Mouse (Mus musculus) urinary bladder, adult 18-20 months (tissue): Measurements from ENCODE around the gene Prkcd.

Source experiments
- DNase-seq, 2 experiments: peaks; one replicate each; pipeline ENCODE4 v3.0.0; 2022; ENCODE audit warnings: low spot score in 2 of 2, mixed read lengths in 2 of 2

The Prkcd gene

GRCm38 (mm10) chr14:30635219-30635910 lies 9.4 kb upstream of the Prkcd start:
- no peak for DNase-seq

- no peak for DNase-seq
Observed at GRCm38 (mm10) chr14:30634418-30634817, 8.4 kb upstream of the Prkcd start.

GRCm38 (mm10) chr14:30633708-30634107 lies 7.7 kb upstream of the Prkcd start:
- no peak for DNase-seq

GRCm38 (mm10) chr14:30631834-30632233 lies 5.8 kb upstream of the Prkcd start:
- DNase-seq = no peak

- peak; percentile 42 to 59 for DNase-seq
Observed at GRCm38 (mm10) chr14:30630811-30631576, 5.0 kb upstream of the Prkcd start.

GRCm38 (mm10) chr14:30629839-30630238 lies 3.8 kb upstream of the Prkcd start:
- DNase-seq = no peak

- DNase-seq = no peak
Observed at GRCm38 (mm10) chr14:30628235-30628634, 2.2 kb upstream of the Prkcd start.

- no peak for DNase-seq
Observed at GRCm38 (mm10) chr14:30626756-30627742, 1.0 kb upstream of the Prkcd start.

GRCm38 (mm10) chr14:30625131-30625807 lies 741 bp downstream of the Prkcd start:
- DNase-seq = peak; percentile 42 to 58

- DNase-seq = peak; percentile 29 to 32
Observed at GRCm38 (mm10) chr14:30624277-30624721, 1.7 kb downstream of the Prkcd start.

- DNase-seq = no peak
Observed at GRCm38 (mm10) chr14:30622556-30622955, 3.5 kb downstream of the Prkcd start.

GRCm38 (mm10) chr14:30622130-30622529 lies 3.9 kb downstream of the Prkcd start:
- no peak for DNase-seq

- no peak for DNase-seq
Observed at GRCm38 (mm10) chr14:30619982-30620578, 5.9 kb downstream of the Prkcd start.

GRCm38 (mm10) chr14:30618746-30619275 lies 7.2 kb downstream of the Prkcd start:
- DNase-seq = no peak

- DNase-seq = no peak
Observed at GRCm38 (mm10) chr14:30616751-30617150, 9.3 kb downstream of the Prkcd start.

- no peak for DNase-seq
Observed at GRCm38 (mm10) chr14:30612962-30613715, 12.9 kb downstream of the Prkcd start.

GRCm38 (mm10) chr14:30612523-30612922 lies 13.5 kb downstream of the Prkcd start:
- DNase-seq = peak; percentile 67 to 80

GRCm38 (mm10) chr14:30610940-30611339 lies 15.1 kb downstream of the Prkcd start:
- no peak for DNase-seq

GRCm38 (mm10) chr14:30610304-30610703 lies 15.7 kb downstream of the Prkcd start:
- DNase-seq = no peak

- DNase-seq = no peak
Observed at GRCm38 (mm10) chr14:30609499-30609898, 16.5 kb downstream of the Prkcd start.
